In genomic region chr1:171035611-171036010, GRCm38 (mm10) we compare ENCODE assay signal across 8 mouse cellular contexts. TPM values are rescaled to one million over a fixed set of nuclear protein-coding genes. Genes with fewer than 3 reads are reported as not detected.
DNase-seq lines count a peak whose midpoint lies in the region; ATAC-seq and TF ChIP-seq lines count a peak whose summit lies in the region.

No protein-coding gene starts in this region.

- 0 out of 2 replicates have a peak, but pooled peaks cover 2% of the 10 kb centered on the region for H3K4me1 ChIP-seq in heart, embryonic 11.5 days (ENCODE audit: control insufficient read depth, insufficient read depth, low read length)
- peaks cover 1% of the 10 kb centered on the region for H3K4me1 ChIP-seq in heart, adult 2 months (ENCODE audit: control insufficient read depth, insufficient read depth, low read length)
- H3K4me1 ChIP-seq in lung, embryonic 15.5 days: peaks cover 15% of the 10 kb centered on the region; the same call in 1 of the 2 replicates
- peaks cover 21% of the 10 kb centered on the region; the same call in 1 of the 2 replicates for H3K4me1 ChIP-seq in hindbrain, embryonic 12.5 days
- H3K4me1 ChIP-seq in midbrain, embryonic 16.5 days (ENCODE audit: control insufficient read depth, insufficient read depth, low read length): peaks cover 11% of the 10 kb centered on the region

- H3K4me2 ChIP-seq in heart, embryonic 11.5 days: peak overlapping the region; percentile 41
- peak overlapping the region; percentile 90; the same call in 1 of the 2 replicates for H3K4me2 ChIP-seq in lung, embryonic 15.5 days
- peak overlapping the region; percentile 83; the same call in 1 of the 2 replicates for H3K4me2 ChIP-seq in hindbrain, embryonic 12.5 days (replicated peaks)
- peak overlapping the region; percentile 74 for H3K4me2 ChIP-seq in midbrain, embryonic 16.5 days (ENCODE audit: low read length)

- TF ChIP-seq CTCF in heart, adult 2 months (IDR thresholded peaks at IDR 0.05): no peak

- no peaks in the 10 kb centered on the region for H3K36me3 ChIP-seq in heart, embryonic 11.5 days (ENCODE audit: control insufficient read depth, insufficient read depth, low read length)
- H3K36me3 ChIP-seq in heart, adult 2 months (ENCODE audit: control insufficient read depth, insufficient read depth, low read length): no peaks in the 10 kb centered on the region
- no peaks in the 10 kb centered on the region for H3K36me3 ChIP-seq in lung, embryonic 15.5 days
- no peaks in the 10 kb centered on the region for H3K36me3 ChIP-seq in hindbrain, embryonic 12.5 days
- H3K36me3 ChIP-seq in midbrain, embryonic 16.5 days (ENCODE audit: control insufficient read depth, insufficient read depth, low read length): no peaks in the 10 kb centered on the region

- no peaks in the 10 kb centered on the region for H3K79me2 ChIP-seq in heart, adult 2 months (replicated peaks; ENCODE audit: control insufficient read depth, insufficient read depth, low read length)

- DNase-seq in heart, adult 2 months: no peak
- no peak for DNase-seq in lung, postnatal 4 days
- no peak for DNase-seq in urinary bladder, postnatal 10 days (ENCODE audit: low spot score)
- no peak for DNase-seq in frontal cortex, adult 2 months (ENCODE audit: extremely low spot score in 1 of 2, low spot score in 1 of 2)

- intact Hi-C loops in heart, adult 2 months (cut with DNase I): no loop called here

- no peak for ATAC-seq in heart, embryonic 11.5 days (replicated peaks; ENCODE audit: insufficient number of reproducible peaks, low FRiP score, low TSS enrichment)
- ATAC-seq in lung, embryonic 15.5 days (ENCODE audit: borderline replicate concordance, extremely low read depth, low FRiP score, low TSS enrichment): no peak
- ATAC-seq in hindbrain, embryonic 12.5 days (ENCODE audit: low FRiP score): no peak
- no peak for ATAC-seq in midbrain, embryonic 16.5 days

- no peak for TF ChIP-seq EP300 in heart, adult 2 months (IDR thresholded peaks at IDR 0.05; ENCODE audit: insufficient read depth, low read depth, low read length)

- H3K9me3 ChIP-seq in heart, embryonic 11.5 days (replicated peaks; ENCODE audit: control insufficient read depth, low read length): no peaks in the 10 kb centered on the region
- H3K9me3 ChIP-seq in lung, embryonic 15.5 days: no peaks in the 10 kb centered on the region
- no peaks in the 10 kb centered on the region for H3K9me3 ChIP-seq in hindbrain, embryonic 12.5 days (replicated peaks)
- no peaks in the 10 kb centered on the region for H3K9me3 ChIP-seq in midbrain, embryonic 16.5 days (replicated peaks; ENCODE audit: control insufficient read depth, low read length, poor library complexity, severe bottlenecking)

- no peak for TF ChIP-seq POLR2A in heart, adult 2 months (IDR thresholded peaks at IDR 0.05; ENCODE audit: insufficient read depth, low read depth, low read length)

- H3K27me3 ChIP-seq in heart, embryonic 11.5 days (ENCODE audit: control insufficient read depth, insufficient read depth, low read length): peaks cover 21% of the 10 kb centered on the region
- H3K27me3 ChIP-seq in heart, adult 2 months (ENCODE audit: control insufficient read depth, insufficient read depth, low read length): no peaks in the 10 kb centered on the region
- peaks cover 22% of the 10 kb centered on the region for H3K27me3 ChIP-seq in lung, embryonic 15.5 days
- peaks cover 43% of the 10 kb centered on the region for H3K27me3 ChIP-seq in hindbrain, embryonic 12.5 days
- peaks cover 5% of the 10 kb centered on the region; the same call in 1 of the 2 replicates for H3K27me3 ChIP-seq in midbrain, embryonic 16.5 days (ENCODE audit: control insufficient read depth, insufficient read depth, low read depth, low read length)

- no peak overlapping the region for H3K27ac ChIP-seq in heart, embryonic 11.5 days (ENCODE audit: low read depth, low read length)
- no peak overlapping the region for H3K27ac ChIP-seq in heart, adult 2 months
- H3K27ac ChIP-seq in lung, embryonic 15.5 days: no peak overlapping the region
- H3K27ac ChIP-seq in hindbrain, embryonic 12.5 days: no peak overlapping the region
- H3K27ac ChIP-seq in midbrain, embryonic 16.5 days (ENCODE audit: low read length): no peak overlapping the region

- 52% methylated on average over 11 of the region's 11 CpGs for WGBS in heart, embryonic 11.5 days (ENCODE audit: insufficient replicate concordance)
- WGBS in heart, adult 2 months: 68% methylated on average over 11 of the region's 11 CpGs
- 48% methylated on average over 11 of the region's 11 CpGs for WGBS in lung, embryonic 15.5 days
- WGBS in hindbrain, embryonic 12.5 days: 56% methylated on average over 11 of the region's 11 CpGs
- WGBS in midbrain, embryonic 16.5 days: 45% methylated on average over 11 of the region's 11 CpGs

- H3K9ac ChIP-seq in heart, embryonic 11.5 days (ENCODE audit: low read depth, low read length): no peak overlapping the region
- no peak overlapping the region for H3K9ac ChIP-seq in heart, adult 2 months (ENCODE audit: low read depth, low read length)
- no peak overlapping the region for H3K9ac ChIP-seq in lung, embryonic 15.5 days
- no peak overlapping the region for H3K9ac ChIP-seq in hindbrain, embryonic 12.5 days
- no peak overlapping the region for H3K9ac ChIP-seq in midbrain, embryonic 16.5 days (ENCODE audit: low read depth, low read length)

- no peak overlapping the region for H3K4me3 ChIP-seq in heart, embryonic 11.5 days (ENCODE audit: low read depth, low read length)
- H3K4me3 ChIP-seq in heart, adult 2 months: no peak overlapping the region
- 0 out of 2 replicates have a peak overlapping the region, but pooled peaks have one; percentile 5 for H3K4me3 ChIP-seq in lung, embryonic 15.5 days
- no peak overlapping the region for H3K4me3 ChIP-seq in hindbrain, embryonic 12.5 days
- H3K4me3 ChIP-seq in midbrain, embryonic 16.5 days (ENCODE audit: low read depth, low read length): peak overlapping the region; percentile 16; the same call in 1 of the 2 replicates

RNA-seq across cellular contexts. Expression of gene Fcgr4, which starts 16.9 kb away (rescaled TPM):
- 0.23 TPM in 1 of 2 replicates, not detected in the other for polyA plus RNA-seq in heart, embryonic 11.5 days (2014; fragmentation: Nextera tagmentation; extraction: Ambion mirVana)
- total RNA-seq in heart, adult 2 months (2021): 1 to 10 TPM in 1 of 2 experiments, under 1 TPM in 1; 0.70 to 1.2 TPM
- polyA plus RNA-seq in heart, adult 2 months (2012; rRNA removed): 0.79 and 1.4 TPM in 2 replicates
- 0.42 and 0.66 TPM in 2 replicates for polyA plus RNA-seq in lung, embryonic 15.5 days (2015; fragmentation: Nextera tagmentation; extraction: Ambion mirVana)
- polyA plus RNA-seq in hindbrain, embryonic 12.5 days (2016; fragmentation: Nextera tagmentation; extraction: Ambion mirVana): 0.25 and 0.45 TPM in 2 replicates
- polyA plus RNA-seq in midbrain, embryonic 16.5 days (2015; fragmentation: Nextera tagmentation; extraction: Ambion mirVana): 0.14 and 0.16 TPM in 2 replicates
- 0.23 and 0.64 TPM in 2 replicates for polyA plus RNA-seq in frontal cortex, adult 2 months (2012; rRNA removed)

RNA-seq across cellular contexts. Expression of gene Fcgr3, which starts 29.1 kb away (rescaled TPM):
- 3.8 and 4.4 TPM in 2 replicates for polyA plus RNA-seq in heart, embryonic 11.5 days (2014; fragmentation: Nextera tagmentation; extraction: Ambion mirVana)
- total RNA-seq in heart, adult 2 months (2021): 10 to 100 TPM; 12.1 to 12.7 TPM
- polyA plus RNA-seq in heart, adult 2 months (2012; rRNA removed): 11.5 and 12.6 TPM in 2 replicates
- polyA plus RNA-seq in lung, embryonic 15.5 days (2015; fragmentation: Nextera tagmentation; extraction: Ambion mirVana): 13.2 and 15.1 TPM in 2 replicates
- 7.2 and 9.1 TPM in 2 replicates for polyA plus RNA-seq in hindbrain, embryonic 12.5 days (2016; fragmentation: Nextera tagmentation; extraction: Ambion mirVana)
- 6.8 and 9.0 TPM in 2 replicates for polyA plus RNA-seq in midbrain, embryonic 16.5 days (2015; fragmentation: Nextera tagmentation; extraction: Ambion mirVana)
- 14.6 and 21.5 TPM in 2 replicates for polyA plus RNA-seq in frontal cortex, adult 2 months (2012; rRNA removed)

RNA-seq across cellular contexts. Expression of gene Fcgr2b, which starts 59.3 kb away (rescaled TPM):
- 0.59 TPM in 1 of 2 replicates, not detected in the other for polyA plus RNA-seq in heart, embryonic 11.5 days (2014; fragmentation: Nextera tagmentation; extraction: Ambion mirVana)
- 1 to 10 TPM; 7.4 to 8.4 TPM for total RNA-seq in heart, adult 2 months (2021)
- polyA plus RNA-seq in heart, adult 2 months (2012; rRNA removed): 10.4 and 10.9 TPM in 2 replicates
- 2.8 and 3.7 TPM in 2 replicates for polyA plus RNA-seq in lung, embryonic 15.5 days (2015; fragmentation: Nextera tagmentation; extraction: Ambion mirVana)
- polyA plus RNA-seq in hindbrain, embryonic 12.5 days (2016; fragmentation: Nextera tagmentation; extraction: Ambion mirVana): 0.43 and 0.49 TPM in 2 replicates
- polyA plus RNA-seq in midbrain, embryonic 16.5 days (2015; fragmentation: Nextera tagmentation; extraction: Ambion mirVana): 1.1 and 1.7 TPM in 2 replicates
- polyA plus RNA-seq in frontal cortex, adult 2 months (2012; rRNA removed): 7.0 and 8.1 TPM in 2 replicates

Comparison
In these comparisons a context has a peak if more than half of its experiments do, and no peak if none do; other contexts are left out.
1. H3K4me3 ChIP-seq: peak in lung, embryonic 15.5 days (single experiment) and midbrain, embryonic 16.5 days (single experiment); none in heart, embryonic 11.5 days (single experiment), heart, adult 2 months (single experiment) and hindbrain, embryonic 12.5 days (single experiment).
2. Peak in every context shown above with its lines, with median percentiles within 50 percentile points of each other: H3K4me2 ChIP-seq.